Mouse (Mus musculus): ENCODE measurements around the gene Fstl3.
A peak's percentile ranks its signal among the peaks of the same experiment; 100 is the strongest.

Gene Fstl3

GRCm38 (mm10) chr10:79777103-79777531 lies at the start of gene Fstl3:
TSS of gene Fstl3 (plus strand) at chr10:79777272.
- no peak for DNase-seq (ENCODE audit: low read depth, low spot score)
- Histone ChIP-seq H3K36me3 (ENCODE audit: control insufficient read depth, insufficient read depth, low read length, poor library complexity, severe bottlenecking) (no peaks in the 10 kb centered on the region), H3K27me3 (ENCODE audit: control insufficient read depth, insufficient read depth, low read length, poor library complexity, severe bottlenecking) (no peaks in the 10 kb centered on the region)

- Histone ChIP-seq H3K27me3 (ENCODE audit: control insufficient read depth, insufficient read depth, low read length, poor library complexity, severe bottlenecking) (no peaks in the 10 kb centered on the region), H3K36me3 (ENCODE audit: control insufficient read depth, insufficient read depth, low read length, poor library complexity, severe bottlenecking) (no peaks in the 10 kb centered on the region)
- no peak for DNase-seq (ENCODE audit: low read depth, low spot score)
Measured at GRCm38 (mm10) chr10:79728323-79729249, 48.5 kb upstream of the Fstl3 start.

- DNase-seq (ENCODE audit: low read depth, low spot score), result no peak
- Histone ChIP-seq H3K36me3 (ENCODE audit: control insufficient read depth, insufficient read depth, low read length, poor library complexity, severe bottlenecking) (no peaks in the 10 kb centered on the region), H3K27me3 (ENCODE audit: control insufficient read depth, insufficient read depth, low read length, poor library complexity, severe bottlenecking) (no peaks in the 10 kb centered on the region)
Measured at GRCm38 (mm10) chr10:79729357-79729965, 47.6 kb upstream of the Fstl3 start.

GRCm38 (mm10) chr10:79732500-79732899 lies 44.6 kb upstream of the Fstl3 start:
- DNase-seq (ENCODE audit: low read depth, low spot score), result peak; percentile 57
- no peaks in the 10 kb centered on the region for H3K27me3 ChIP-seq (ENCODE audit: control insufficient read depth, insufficient read depth, low read length, poor library complexity, severe bottlenecking)

GRCm38 (mm10) chr10:79733847-79734246 lies 43.2 kb upstream of the Fstl3 start:
- Histone ChIP-seq H3K36me3 (ENCODE audit: control insufficient read depth, insufficient read depth, low read length, poor library complexity, severe bottlenecking) (peaks cover 19% of the 10 kb centered on the region), H3K27me3 (ENCODE audit: control insufficient read depth, insufficient read depth, low read length, poor library complexity, severe bottlenecking) (no peaks in the 10 kb centered on the region)
- no peak for DNase-seq (ENCODE audit: low read depth, low spot score)

More at GRCm38 (mm10) chr10:79732500-79732899, 44.6 kb upstream of the Fstl3 start:
- H3K36me3 ChIP-seq (ENCODE audit: control insufficient read depth, insufficient read depth, low read length, poor library complexity, severe bottlenecking), result peaks cover 16% of the 10 kb centered on the region

- no peak for DNase-seq (ENCODE audit: low read depth, low spot score)
- Histone ChIP-seq H3K27me3 (ENCODE audit: control insufficient read depth, insufficient read depth, low read length, poor library complexity, severe bottlenecking) (no peaks in the 10 kb centered on the region), H3K36me3 (ENCODE audit: control insufficient read depth, insufficient read depth, low read length, poor library complexity, severe bottlenecking) (peaks cover 22% of the 10 kb centered on the region)
Measured at GRCm38 (mm10) chr10:79735361-79735760, 41.7 kb upstream of the Fstl3 start.

GRCm38 (mm10) chr10:79736706-79737105 lies 40.4 kb upstream of the Fstl3 start:
- no peaks in the 10 kb centered on the region for H3K27me3 ChIP-seq (ENCODE audit: control insufficient read depth, insufficient read depth, low read length, poor library complexity, severe bottlenecking)
- H3K36me3 ChIP-seq (ENCODE audit: control insufficient read depth, insufficient read depth, low read length, poor library complexity, severe bottlenecking), result peaks cover 26% of the 10 kb centered on the region
- DNase-seq (ENCODE audit: low read depth, low spot score), result no peak

GRCm38 (mm10) chr10:79738259-79738658 lies 38.8 kb upstream of the Fstl3 start:
- no peaks in the 10 kb centered on the region for H3K27me3 ChIP-seq (ENCODE audit: control insufficient read depth, insufficient read depth, low read length, poor library complexity, severe bottlenecking)
- H3K36me3 ChIP-seq (ENCODE audit: control insufficient read depth, insufficient read depth, low read length, poor library complexity, severe bottlenecking), result peaks cover 29% of the 10 kb centered on the region
- peak; percentile 38 for DNase-seq (ENCODE audit: low read depth, low spot score)

- no peak for DNase-seq (ENCODE audit: low read depth, low spot score)
- Histone ChIP-seq H3K36me3 (ENCODE audit: control insufficient read depth, insufficient read depth, low read length, poor library complexity, severe bottlenecking) (peaks cover 29% of the 10 kb centered on the region), H3K27me3 (ENCODE audit: control insufficient read depth, insufficient read depth, low read length, poor library complexity, severe bottlenecking) (no peaks in the 10 kb centered on the region)
Measured at GRCm38 (mm10) chr10:79739234-79739633, 37.8 kb upstream of the Fstl3 start.

GRCm38 (mm10) chr10:79740863-79741262 lies 36.2 kb upstream of the Fstl3 start:
- Histone ChIP-seq H3K36me3 (ENCODE audit: control insufficient read depth, insufficient read depth, low read length, poor library complexity, severe bottlenecking) (peaks cover 23% of the 10 kb centered on the region), H3K27me3 (ENCODE audit: control insufficient read depth, insufficient read depth, low read length, poor library complexity, severe bottlenecking) (no peaks in the 10 kb centered on the region)
- DNase-seq (ENCODE audit: low read depth, low spot score), result no peak

GRCm38 (mm10) chr10:79743161-79743560 lies 33.9 kb upstream of the Fstl3 start:
- no peak for DNase-seq (ENCODE audit: low read depth, low spot score)
- peaks cover 12% of the 10 kb centered on the region for H3K36me3 ChIP-seq (ENCODE audit: control insufficient read depth, insufficient read depth, low read length, poor library complexity, severe bottlenecking)
- H3K27me3 ChIP-seq (ENCODE audit: control insufficient read depth, insufficient read depth, low read length, poor library complexity, severe bottlenecking), result no peaks in the 10 kb centered on the region

- Histone ChIP-seq H3K27me3 (ENCODE audit: control insufficient read depth, insufficient read depth, low read length, poor library complexity, severe bottlenecking) (no peaks in the 10 kb centered on the region), H3K36me3 (ENCODE audit: control insufficient read depth, insufficient read depth, low read length, poor library complexity, severe bottlenecking) (peaks cover 10% of the 10 kb centered on the region)
- no peak for DNase-seq (ENCODE audit: low read depth, low spot score)
Measured at GRCm38 (mm10) chr10:79743650-79744365, 33.3 kb upstream of the Fstl3 start.

GRCm38 (mm10) chr10:79745411-79745810 lies 31.7 kb upstream of the Fstl3 start:
- DNase-seq (ENCODE audit: low read depth, low spot score), result no peak
- H3K27me3 ChIP-seq (ENCODE audit: control insufficient read depth, insufficient read depth, low read length, poor library complexity, severe bottlenecking), result no peaks in the 10 kb centered on the region
- peaks cover 7% of the 10 kb centered on the region for H3K36me3 ChIP-seq (ENCODE audit: control insufficient read depth, insufficient read depth, low read length, poor library complexity, severe bottlenecking)

GRCm38 (mm10) chr10:79745898-79746773 lies 30.9 kb upstream of the Fstl3 start, which contains the start of gene Polrmt:
TSS of gene Polrmt (minus strand) at chr10:79746581.
- peaks cover 7% of the 10 kb centered on the region for H3K36me3 ChIP-seq (ENCODE audit: control insufficient read depth, insufficient read depth, low read length, poor library complexity, severe bottlenecking)
- peak; percentile 98 for DNase-seq (ENCODE audit: low read depth, low spot score)
- H3K27me3 ChIP-seq (ENCODE audit: control insufficient read depth, insufficient read depth, low read length, poor library complexity, severe bottlenecking), result no peaks in the 10 kb centered on the region

Data from splenic B cell, adult 2 months (primary cell).